28 mouse cellular contexts compared by ENCODE assay signal in genomic region chr6:54997726-54998125, GRCm38 (mm10). TPM values are rescaled to one million over a fixed set of nuclear protein-coding genes. Genes with fewer than 3 reads are reported as not detected.
A peak's percentile ranks its signal among the peaks of the same experiment; 100 is the strongest.
DNase-seq lines count a peak whose midpoint lies in the region; ATAC-seq lines count a peak whose summit lies in the region.
"Had no signal": no experiment of that assay in that cellular context is flagged by ENCODE, and none has a peak within 500 bp of the region (broad histone marks: within the 10 kb centered on the region; RNA-seq: fewer than 3 reads in every experiment).

No protein-coding gene starts in this region.

- H3K9me3 ChIP-seq in kidney, embryonic 16.5 days (ENCODE audit: low read length), result no peaks in the 10 kb centered on the region
- H3K9me3 ChIP-seq: embryonic facial prominence, embryonic 10.5 days; embryonic facial prominence, embryonic 13.5 days; forebrain, embryonic 12.5 days; forebrain, embryonic 15.5 days; heart, embryonic 12.5 days; heart, embryonic 15.5 days; hindbrain, embryonic 10.5 days; hindbrain, embryonic 13.5 days had no signal

- H3K4me3 ChIP-seq in kidney, embryonic 16.5 days (ENCODE audit: low read length), result no peak overlapping the region
- H3K4me3 ChIP-seq: embryonic facial prominence, embryonic 10.5 days; embryonic facial prominence, embryonic 13.5 days; erythroblast, embryonic 14.5 days; forebrain, embryonic 12.5 days; forebrain, embryonic 15.5 days; heart, embryonic 12.5 days; heart, embryonic 15.5 days; hindbrain, embryonic 10.5 days; hindbrain, embryonic 13.5 days had no signal

- H3K4me1 ChIP-seq in kidney, embryonic 16.5 days (ENCODE audit: insufficient read depth, low read length), result 0 out of 2 replicates have a peak, but pooled peaks cover 3% of the 10 kb centered on the region
- H3K4me1 ChIP-seq: embryonic facial prominence, embryonic 13.5 days; heart, embryonic 12.5 days; hindbrain, embryonic 13.5 days had no signal

- ATAC-seq in kidney, embryonic 16.5 days (ENCODE audit: low FRiP score, low TSS enrichment), result no peak
- no peak for ATAC-seq in inflammation-experienced regulatory T-cells, adult 6 months
- ATAC-seq: CD4-positive, CD25-positive, alpha-beta regulatory T cell, adult 4 months; forebrain, embryonic 15.5 days had no signal

- 74% methylated on average over 6 of the region's 6 CpGs for WGBS in kidney, embryonic 16.5 days

- H3K4me2 ChIP-seq in kidney, embryonic 16.5 days (replicated peaks; ENCODE audit: low read depth, low read length), result no peak overlapping the region
- H3K4me2 ChIP-seq: embryonic facial prominence, embryonic 13.5 days; forebrain, embryonic 12.5 days; forebrain, embryonic 15.5 days; heart, embryonic 12.5 days; heart, embryonic 15.5 days; hindbrain, embryonic 13.5 days had no signal

- H3K36me3 ChIP-seq in kidney, embryonic 16.5 days (ENCODE audit: insufficient read depth, low read length), result no peaks in the 10 kb centered on the region
- H3K36me3 ChIP-seq: embryonic facial prominence, embryonic 10.5 days; embryonic facial prominence, embryonic 13.5 days; forebrain, embryonic 12.5 days; forebrain, embryonic 15.5 days; heart, embryonic 12.5 days; heart, embryonic 15.5 days; hindbrain, embryonic 10.5 days; hindbrain, embryonic 13.5 days had no signal

- no peak overlapping the region for H3K27ac ChIP-seq in kidney, embryonic 16.5 days (ENCODE audit: low read length)
- H3K27ac ChIP-seq: embryonic facial prominence, embryonic 10.5 days; embryonic facial prominence, embryonic 13.5 days; forebrain, embryonic 12.5 days; forebrain, embryonic 15.5 days; heart, embryonic 15.5 days; hindbrain, embryonic 10.5 days; hindbrain, embryonic 13.5 days had no signal

- H3K27me3 ChIP-seq in kidney, embryonic 16.5 days (ENCODE audit: insufficient read depth, low read length), result no peaks in the 10 kb centered on the region
- H3K27me3 ChIP-seq: embryonic facial prominence, embryonic 13.5 days; heart, embryonic 12.5 days; heart, embryonic 15.5 days; hindbrain, embryonic 13.5 days had no signal

- peak; percentile 72 for DNase-seq in kidney, adult 18-20 months
- peak; percentile 76 to 86 for DNase-seq in kidney, adult 8-10 months
- peak; percentile 91 for DNase-seq in kidney, adult 9 months
- DNase-seq in kidney, postnatal 14 days, result peak; percentile 75
- DNase-seq in left cerebral cortex, postnatal 25 days (ENCODE audit: low spot score in 2 of 2), result no peak
- no peak for DNase-seq in lung, adult 18-20 months
- DNase-seq: adrenal gland, adult 2 months; adrenal gland, postnatal 14 days; cerebellum, adult 11 months; cerebellum, adult 8-10 months; cerebellum, postnatal 10 days; cerebellum, postnatal 36 days; embryo, embryonic 11 days; gastrocnemius, postnatal 36 days; heart, postnatal 10 days; heart, postnatal 36 days had no signal

- no peak overlapping the region for H3K9ac ChIP-seq in kidney, embryonic 16.5 days (replicated peaks; ENCODE audit: low read length)
- H3K9ac ChIP-seq: embryonic facial prominence, embryonic 13.5 days; forebrain, embryonic 12.5 days; forebrain, embryonic 15.5 days; heart, embryonic 12.5 days; heart, embryonic 15.5 days; hindbrain, embryonic 13.5 days had no signal

- intact Hi-C loops in left cerebral cortex, postnatal 25 days (cut with DNase I), result no loop called here

RNA-seq across cellular contexts. Expression of gene Ggct, which starts 5.0 kb away (rescaled TPM):
- 7.9 and 9.8 TPM in 2 replicates for polyA plus RNA-seq in kidney, embryonic 16.5 days (2015; fragmentation: Nextera tagmentation; extraction: Ambion mirVana)
- 10 to 100 TPM; 25.9 to 31.7 TPM for total RNA-seq in left cerebral cortex, postnatal 25 days (2021)
- 10 to 100 TPM; 30.0 to 31.4 (median 31.3) TPM for polyA plus RNA-seq in inflammation-experienced regulatory T-cells, adult 6 months (2017; shearing (Covaris generic))

RNA-seq across cellular contexts. Expression of gene Nod1, which starts 25.3 kb away (rescaled TPM):
- polyA plus RNA-seq in kidney, embryonic 16.5 days (2015; fragmentation: Nextera tagmentation; extraction: Ambion mirVana), result 4.8 and 6.4 TPM in 2 replicates
- total RNA-seq in left cerebral cortex, postnatal 25 days (2021), result 1 to 10 TPM; 3.2 to 3.8 TPM
- 10 to 100 TPM in 2 of 3 experiments, 1 to 10 TPM in 1; 9.7 to 14.2 (median 11.4) TPM for polyA plus RNA-seq in inflammation-experienced regulatory T-cells, adult 6 months (2017; shearing (Covaris generic))

RNA-seq across cellular contexts. Expression of gene Gars, which starts 40.1 kb away (rescaled TPM):
- 144 and 145 TPM in 2 replicates for polyA plus RNA-seq in kidney, embryonic 16.5 days (2015; fragmentation: Nextera tagmentation; extraction: Ambion mirVana)
- 100 to 1,000 TPM; 140 to 143 TPM for total RNA-seq in left cerebral cortex, postnatal 25 days (2021)
- 10 to 100 TPM; 14.1 to 44.6 (median 31.2) TPM for polyA plus RNA-seq in inflammation-experienced regulatory T-cells, adult 6 months (2017; shearing (Covaris generic))

Comparison
In these comparisons a context has a peak if more than half of its experiments do, and no peak if none do; other contexts are left out.
1. DNase-seq: peak in kidney, adult 18-20 months (single experiment), kidney, adult 8-10 months (2 of 2), kidney, adult 9 months (single experiment) and kidney, postnatal 14 days (single experiment); none in left cerebral cortex, postnatal 25 days (0 of 2) and lung, adult 18-20 months (0 of 2).